Mouse (Mus musculus): ENCODE results near the gene Mrps14. TPM values are rescaled to one million over a fixed set of nuclear protein-coding genes. Genes with fewer than 3 reads are reported as not detected.

Gene Mrps14
- polyA plus RNA-seq, 1 experiment from 2014 or later = 151 TPM

GRCm38 (mm10) chr1:160237981-160238380 is 43.0 kb downstream of the Mrps14 start:
- H3K4me1 ChIP-seq (ENCODE audit: control insufficient read depth, insufficient read depth, low read length) = no peaks in the 10 kb centered on the region
- WGBS = 94% methylated on average over 2 of the region's 2 CpGs

GRCm38 (mm10) chr1:160238852-160239443 is 43.9 kb downstream of the Mrps14 start:
- no peaks in the 10 kb centered on the region for H3K27me3 ChIP-seq (ENCODE audit: control insufficient read depth, insufficient read depth, low read length)
- no peaks in the 10 kb centered on the region for H3K36me3 ChIP-seq (ENCODE audit: control insufficient read depth, insufficient read depth, low read length)
- no peaks in the 10 kb centered on the region for H3K4me1 ChIP-seq (ENCODE audit: control insufficient read depth, insufficient read depth, low read length)
- H3K9ac ChIP-seq (replicated peaks; ENCODE audit: low read length) = no peak overlapping the region
- no peak overlapping the region for H3K4me2 ChIP-seq (ENCODE audit: low read length)
- H3K9me3 ChIP-seq (ENCODE audit: control insufficient read depth, low read length) = no peaks in the 10 kb centered on the region
- 91% methylated on average over 1 of the region's 1 CpGs for WGBS
- DNase-seq = no peak
- no peak for ATAC-seq (ENCODE audit: low FRiP score, low TSS enrichment)
- no peak overlapping the region for H3K27ac ChIP-seq (replicated peaks; ENCODE audit: low read depth, low read length)
- no peak overlapping the region for H3K4me3 ChIP-seq (replicated peaks; ENCODE audit: low read depth, low read length)

More at GRCm38 (mm10) chr1:160237981-160238380, 43.0 kb downstream of the Mrps14 start:
- Histone ChIP-seq H3K9me3 (ENCODE audit: control insufficient read depth, low read length) (no peaks in the 10 kb centered on the region), H3K27me3 (ENCODE audit: control insufficient read depth, insufficient read depth, low read length) (no peaks in the 10 kb centered on the region), H3K36me3 (ENCODE audit: control insufficient read depth, insufficient read depth, low read length) (no peaks in the 10 kb centered on the region), H3K27ac (replicated peaks; ENCODE audit: low read depth, low read length) (no peak overlapping the region), H3K4me3 (replicated peaks; ENCODE audit: low read depth, low read length) (no peak overlapping the region), H3K4me2 (ENCODE audit: low read length) (no peak overlapping the region), H3K9ac (replicated peaks; ENCODE audit: low read length) (no peak overlapping the region)
- no peak for DNase-seq
- ATAC-seq (ENCODE audit: low FRiP score, low TSS enrichment) = no peak

DNA sequence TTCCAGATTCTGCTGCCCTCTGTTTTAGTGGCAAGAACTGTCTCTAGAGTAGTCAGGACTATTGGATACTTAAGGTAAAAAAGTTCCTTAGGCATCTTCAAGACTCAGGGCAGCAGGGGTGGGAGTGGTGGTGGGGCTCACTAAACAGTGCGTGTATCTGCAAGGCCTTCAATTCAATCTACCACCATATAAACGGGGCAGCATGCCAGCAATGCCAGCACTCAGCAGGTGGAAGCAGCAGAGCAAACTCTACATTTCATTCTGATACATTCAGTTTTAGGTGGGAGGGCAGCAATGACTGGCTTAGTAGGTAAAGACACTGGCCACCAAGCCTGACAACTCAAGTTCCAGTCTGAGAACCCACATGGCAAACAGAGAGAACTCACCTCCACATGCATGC is 45.1 kb downstream of the Mrps14 start:
- H3K4me2 ChIP-seq (ENCODE audit: low read length) = no peak overlapping the region
- WGBS = 96% methylated on average over 2 of the region's 2 CpGs
- no peak for ATAC-seq (ENCODE audit: low FRiP score, low TSS enrichment)

GRCm38 (mm10) chr1:160244689-160245088 is 49.7 kb downstream of the Mrps14 start:
- no peaks in the 10 kb centered on the region for H3K4me1 ChIP-seq (ENCODE audit: control insufficient read depth, insufficient read depth, low read length)
- no peak overlapping the region for H3K4me3 ChIP-seq (replicated peaks; ENCODE audit: low read depth, low read length)
- 87% methylated on average over 5 of the region's 5 CpGs for WGBS
- H3K36me3 ChIP-seq (ENCODE audit: control insufficient read depth, insufficient read depth, low read length) = no peaks in the 10 kb centered on the region
- ATAC-seq (ENCODE audit: low FRiP score, low TSS enrichment) (no peak), DNase-seq (no peak)
- H3K27ac ChIP-seq (replicated peaks; ENCODE audit: low read depth, low read length) = no peak overlapping the region
- H3K9me3 ChIP-seq (ENCODE audit: control insufficient read depth, low read length) = no peaks in the 10 kb centered on the region
- no peaks in the 10 kb centered on the region for H3K27me3 ChIP-seq (ENCODE audit: control insufficient read depth, insufficient read depth, low read length)
- H3K9ac ChIP-seq (replicated peaks; ENCODE audit: low read length) = no peak overlapping the region
- H3K4me2 ChIP-seq (ENCODE audit: low read length) = no peak overlapping the region

More for the DNA sequence above, 45.1 kb downstream of the Mrps14 start:
- Histone ChIP-seq H3K9me3 (ENCODE audit: control insufficient read depth, low read length) (no peaks in the 10 kb centered on the region), H3K27ac (replicated peaks; ENCODE audit: low read depth, low read length) (no peak overlapping the region), H3K27me3 (ENCODE audit: control insufficient read depth, insufficient read depth, low read length) (no peaks in the 10 kb centered on the region), H3K4me3 (replicated peaks; ENCODE audit: low read depth, low read length) (no peak overlapping the region), H3K9ac (replicated peaks; ENCODE audit: low read length) (no peak overlapping the region), H3K4me1 (ENCODE audit: control insufficient read depth, insufficient read depth, low read length) (no peaks in the 10 kb centered on the region), H3K36me3 (ENCODE audit: control insufficient read depth, insufficient read depth, low read length) (no peaks in the 10 kb centered on the region)
- no peak for DNase-seq

- H3K27ac ChIP-seq (replicated peaks; ENCODE audit: low read depth, low read length) = no peak overlapping the region
- H3K36me3 ChIP-seq (ENCODE audit: control insufficient read depth, insufficient read depth, low read length) = no peaks in the 10 kb centered on the region
- ATAC-seq (ENCODE audit: low FRiP score, low TSS enrichment) = no peak
- 86% methylated on average over 2 of the region's 2 CpGs for WGBS
- no peak overlapping the region for H3K4me3 ChIP-seq (replicated peaks; ENCODE audit: low read depth, low read length)
- no peak overlapping the region for H3K9ac ChIP-seq (replicated peaks; ENCODE audit: low read length)
- no peaks in the 10 kb centered on the region for H3K9me3 ChIP-seq (ENCODE audit: control insufficient read depth, low read length)
- no peaks in the 10 kb centered on the region for H3K27me3 ChIP-seq (ENCODE audit: control insufficient read depth, insufficient read depth, low read length)
- no peaks in the 10 kb centered on the region for H3K4me1 ChIP-seq (ENCODE audit: control insufficient read depth, insufficient read depth, low read length)
- no peak for DNase-seq
- no peak overlapping the region for H3K4me2 ChIP-seq (ENCODE audit: low read length)
Observed at GRCm38 (mm10) chr1:160245954-160246353, 50.9 kb downstream of the Mrps14 start.

GRCm38 (mm10) chr1:160246844-160247243 is 51.8 kb downstream of the Mrps14 start:
- no peak overlapping the region for H3K27ac ChIP-seq (replicated peaks; ENCODE audit: low read depth, low read length)
- H3K27me3 ChIP-seq (ENCODE audit: control insufficient read depth, insufficient read depth, low read length) = no peaks in the 10 kb centered on the region
- H3K9ac ChIP-seq (replicated peaks; ENCODE audit: low read length) = no peak overlapping the region
- H3K9me3 ChIP-seq (ENCODE audit: control insufficient read depth, low read length) = no peaks in the 10 kb centered on the region
- ATAC-seq (ENCODE audit: low FRiP score, low TSS enrichment) (no peak), DNase-seq (no peak)
- no peak overlapping the region for H3K4me3 ChIP-seq (replicated peaks; ENCODE audit: low read depth, low read length)
- H3K4me1 ChIP-seq (ENCODE audit: control insufficient read depth, insufficient read depth, low read length) = no peaks in the 10 kb centered on the region
- H3K36me3 ChIP-seq (ENCODE audit: control insufficient read depth, insufficient read depth, low read length) = no peaks in the 10 kb centered on the region
- no peak overlapping the region for H3K4me2 ChIP-seq (ENCODE audit: low read length)
- 82% methylated on average over 4 of the region's 4 CpGs for WGBS

DNA sequence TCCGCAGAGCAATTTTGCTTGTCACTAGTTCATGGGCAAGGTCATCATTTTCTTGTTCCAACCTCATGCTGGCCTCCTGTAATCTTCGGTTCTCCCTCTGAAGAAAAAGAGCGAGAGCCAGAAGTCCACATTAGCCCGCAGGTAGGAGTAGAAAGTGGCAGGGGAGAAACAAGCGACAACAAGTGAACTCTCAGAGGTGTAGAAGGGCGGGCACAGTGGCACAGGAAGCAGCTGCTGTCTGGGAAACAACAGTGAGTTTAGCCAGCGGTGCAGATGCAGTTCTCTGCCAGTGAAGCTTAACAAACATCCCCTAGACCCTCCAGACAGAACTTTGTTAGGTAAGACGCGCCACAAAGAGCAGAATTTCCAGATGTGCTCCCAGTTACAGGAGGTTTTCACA is 52.5 kb downstream of the Mrps14 start:
- WGBS = 85% methylated on average over 9 of the region's 9 CpGs
- no peak for ATAC-seq (ENCODE audit: low FRiP score, low TSS enrichment)
- Histone ChIP-seq H3K9ac (replicated peaks; ENCODE audit: low read length) (no peak overlapping the region), H3K4me1 (ENCODE audit: control insufficient read depth, insufficient read depth, low read length) (no peaks in the 10 kb centered on the region), H3K27ac (replicated peaks; ENCODE audit: low read depth, low read length) (no peak overlapping the region), H3K9me3 (ENCODE audit: control insufficient read depth, low read length) (no peaks in the 10 kb centered on the region), H3K4me3 (replicated peaks; ENCODE audit: low read depth, low read length) (no peak overlapping the region), H3K27me3 (ENCODE audit: control insufficient read depth, insufficient read depth, low read length) (no peaks in the 10 kb centered on the region), H3K36me3 (ENCODE audit: control insufficient read depth, insufficient read depth, low read length) (no peaks in the 10 kb centered on the region), H3K4me2 (ENCODE audit: low read length) (no peak overlapping the region)
- no peak for DNase-seq

GRCm38 (mm10) chr1:160249786-160250185 is 54.8 kb downstream of the Mrps14 start:
- Histone ChIP-seq H3K9me3 (ENCODE audit: control insufficient read depth, low read length) (no peaks in the 10 kb centered on the region), H3K36me3 (ENCODE audit: control insufficient read depth, insufficient read depth, low read length) (no peaks in the 10 kb centered on the region), H3K4me1 (ENCODE audit: control insufficient read depth, insufficient read depth, low read length) (no peaks in the 10 kb centered on the region), H3K4me2 (ENCODE audit: low read length) (no peak overlapping the region), H3K4me3 (replicated peaks; ENCODE audit: low read depth, low read length) (no peak overlapping the region), H3K27ac (replicated peaks; ENCODE audit: low read depth, low read length) (no peak overlapping the region), H3K27me3 (ENCODE audit: control insufficient read depth, insufficient read depth, low read length) (no peaks in the 10 kb centered on the region), H3K9ac (replicated peaks; ENCODE audit: low read length) (no peak overlapping the region)
- DNase-seq (no peak), ATAC-seq (ENCODE audit: low FRiP score, low TSS enrichment) (no peak)
- WGBS = 85% methylated on average over 3 of the region's 3 CpGs

DNA sequence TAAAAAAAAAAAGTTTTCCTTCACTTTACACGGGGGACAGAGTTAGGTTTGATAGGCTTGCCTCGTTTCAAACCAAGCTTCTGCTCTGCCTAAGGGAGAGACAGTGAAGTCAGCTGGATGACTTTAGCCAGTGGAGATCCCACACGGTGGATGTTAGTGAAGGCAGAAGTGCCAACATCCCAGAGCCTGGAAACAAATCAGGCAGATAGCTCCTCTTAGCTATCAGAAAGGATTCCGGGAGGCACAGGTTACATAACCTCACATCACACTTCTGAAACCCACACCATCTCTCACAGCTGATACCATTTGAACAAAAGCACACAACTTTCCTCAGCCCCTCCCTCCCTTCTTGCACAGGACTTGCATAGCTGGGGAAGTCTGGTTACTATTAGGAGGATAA is 55.8 kb downstream of the Mrps14 start:
- Histone ChIP-seq H3K9ac (replicated peaks; ENCODE audit: low read length) (no peak overlapping the region), H3K4me1 (ENCODE audit: control insufficient read depth, insufficient read depth, low read length) (no peaks in the 10 kb centered on the region)
- 88% methylated on average over 4 of the region's 4 CpGs for WGBS

More for the DNA sequence above, 55.8 kb downstream of the Mrps14 start:
- H3K27me3 ChIP-seq (ENCODE audit: control insufficient read depth, insufficient read depth, low read length) = no peaks in the 10 kb centered on the region
- DNase-seq = no peak
- no peak overlapping the region for H3K4me3 ChIP-seq (replicated peaks; ENCODE audit: low read depth, low read length)
- H3K36me3 ChIP-seq (ENCODE audit: control insufficient read depth, insufficient read depth, low read length) = no peaks in the 10 kb centered on the region
- no peaks in the 10 kb centered on the region for H3K9me3 ChIP-seq (ENCODE audit: control insufficient read depth, low read length)
- no peak overlapping the region for H3K4me2 ChIP-seq (ENCODE audit: low read length)
- no peak overlapping the region for H3K27ac ChIP-seq (replicated peaks; ENCODE audit: low read depth, low read length)
- no peak for ATAC-seq (ENCODE audit: low FRiP score, low TSS enrichment)
